Mouse (Mus musculus) macrophage (primary cell): ENCODE measurements around the gene G3bp1. TPM values are rescaled to one million over a fixed set of nuclear protein-coding genes. Genes with fewer than 3 reads are reported as not detected.

Source experiments
- H3K27ac ChIP-seq: fragments of 350-480 bp; formaldehyde crosslinking; 2 replicates; pipeline ENCODE4 v1.9.0; 2021
- H3K36me3 ChIP-seq: fragments of 350-480 bp; formaldehyde crosslinking; 2 replicates; pipeline ENCODE4 v1.9.0; 2021; ENCODE audit errors: inconsistent target
- H3K4me3 ChIP-seq: fragments of 350-480 bp; formaldehyde crosslinking; 2 replicates; pipeline ENCODE4 v1.9.0; 2021; ENCODE audit errors: inconsistent target
- H3K79me2 ChIP-seq: fragments of 350-480 bp; formaldehyde crosslinking; 2 replicates; pipeline ENCODE4 v1.9.0; 2021; ENCODE audit errors: inconsistent target
- WGBS: methylation state at CpG from one replicate; pipeline ENCODE4 v1.1.7; 2026; ENCODE audit warnings: inconsistent platforms; ENCODE audit not compliant: missing documents; 5-methylcytosine and 5-hydroxymethylcytosine counted together
- polyA plus RNA-seq: library from polyadenylated mRNA; stranded (reverse); fragments of 250-400 nt; gene quantifications from 3 replicates; pipeline ENCODE4 v1.2.4, GENCODE M21; 2018; ENCODE audit warnings: inconsistent platforms
- total RNA-seq, 78 experiments: library from RNA; depleted of rRNA; stranded (reverse); fragments of 250-400 nt; gene quantifications; 1 replicate in 9 of 78; 2 replicates in 24 of 78; 3 replicates in 43 of 78; 4 replicates in 2 of 78; pipeline ENCODE4 v1.2.4; 2018; ENCODE audit warnings: inconsistent platforms in 56 of 78

Gene G3bp1
- total RNA-seq (2018; cell fraction: chromatin; rRNA removed) = 100 to 1,000 TPM in 2 of 26 experiments, 10 to 100 TPM in 24; 31.8 to 133 (median 56.7) TPM
- 10 to 100 TPM; 29.4 to 56.8 (median 36.2) TPM for total RNA-seq (2018; cell fraction: cytosol; rRNA removed)
- total RNA-seq (2018; cell fraction: nucleus; rRNA removed) = 10 to 100 TPM; 39.4 to 90.9 (median 47.2) TPM
- polyA plus RNA-seq = 20.9 to 52.8 TPM (median 25.9 TPM) in 3 replicates

GRCm38 (mm10) chr11:55469048-55469843 is at the start of gene G3bp1:
Gene G3bp1 (plus strand): TSS chr11:55469685.
- under 1% methylated on average over 45 of the region's 57 CpGs for WGBS
- Histone ChIP-seq H3K36me3 (no peaks in the 10 kb centered on the region), H3K79me2 (peaks cover 44% of the 10 kb centered on the region), H3K27ac (peak within 1 kb of the TSS; percentile 99), H3K4me3 (peak within 1 kb of the TSS; percentile 97)

- Histone ChIP-seq H3K27ac (no peak within 1 kb of the TSS), H3K4me3 (no peak within 1 kb of the TSS), H3K36me3 (no peaks in the 10 kb centered on the region), H3K79me2 (no peaks in the 10 kb centered on the region)
- WGBS = 75% methylated on average over 1 of the region's 1 CpGs
These were observed 46.5 kb upstream of the G3bp1 start, which contains the start of gene Sparc for GRCm38 (mm10) chr11:55422978-55423377. Gene Sparc (minus strand): TSS chr11:55423183.

GRCm38 (mm10) chr11:55423756-55424155 is 45.7 kb upstream of the G3bp1 start:
- Histone ChIP-seq H3K79me2 (no peaks in the 10 kb centered on the region), H3K4me3 (no peak overlapping the region), H3K27ac (no peak overlapping the region), H3K36me3 (no peaks in the 10 kb centered on the region)
- WGBS = 65% methylated on average over 4 of the region's 4 CpGs

- H3K79me2 ChIP-seq = no peaks in the 10 kb centered on the region
- H3K36me3 ChIP-seq = no peaks in the 10 kb centered on the region
- no peak overlapping the region for H3K4me3 ChIP-seq
- no peak overlapping the region for H3K27ac ChIP-seq
- 81% methylated on average over 8 of the region's 8 CpGs for WGBS
These were observed 44.6 kb upstream of the G3bp1 start for GRCm38 (mm10) chr11:55424746-55425360.

DNA sequence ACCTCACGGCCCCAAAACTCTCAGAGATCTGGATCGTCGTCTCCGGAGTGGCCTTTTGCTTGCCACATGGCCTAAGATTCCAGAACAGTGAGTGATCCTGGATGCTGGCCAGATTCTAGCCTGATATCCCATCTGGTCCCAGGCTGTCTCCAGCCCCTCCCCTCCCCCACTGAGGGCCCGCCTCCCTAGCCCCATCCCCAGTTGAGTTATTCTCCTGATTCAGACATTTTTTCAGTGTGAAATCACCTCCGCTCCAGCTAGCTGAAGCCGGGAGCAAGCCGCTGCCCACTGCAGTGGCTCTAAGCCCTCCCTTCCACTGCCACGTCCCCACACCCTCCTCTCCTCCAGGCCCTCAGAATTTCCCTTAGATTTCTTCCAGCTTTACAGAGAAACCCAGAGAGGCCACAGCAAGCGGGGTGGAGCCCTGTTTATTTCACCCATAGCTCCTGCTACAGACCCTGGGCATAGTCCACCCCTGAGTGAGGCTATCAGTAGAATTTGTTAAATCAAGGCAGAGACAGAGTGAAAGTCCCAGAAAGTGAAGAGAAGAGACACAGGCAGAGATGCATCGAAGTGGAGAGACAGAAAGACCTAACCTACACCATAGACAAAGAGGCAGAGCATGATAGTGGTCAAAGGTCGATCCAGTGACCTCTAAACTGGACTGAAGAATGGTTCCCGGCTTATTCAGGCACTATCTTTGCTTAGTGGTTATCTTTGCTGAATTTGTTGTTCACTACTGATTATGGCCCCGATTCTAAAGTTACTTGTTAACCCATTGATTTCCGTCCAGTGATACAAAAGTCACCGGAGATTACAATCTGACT is 41.1 kb upstream of the G3bp1 start:
- H3K27ac ChIP-seq = no peak overlapping the region
- 80% methylated on average over 15 of the region's 16 CpGs for WGBS
- no peaks in the 10 kb centered on the region for H3K79me2 ChIP-seq
- no peak overlapping the region for H3K4me3 ChIP-seq
- H3K36me3 ChIP-seq = no peaks in the 10 kb centered on the region

GRCm38 (mm10) chr11:55429973-55430372 is 39.5 kb upstream of the G3bp1 start:
- 96% methylated on average over 2 of the region's 2 CpGs for WGBS
- H3K27ac ChIP-seq = no peak overlapping the region

GRCm38 (mm10) chr11:55432981-55433380 is 36.5 kb upstream of the G3bp1 start:
- H3K36me3 ChIP-seq = no peaks in the 10 kb centered on the region
- no peaks in the 10 kb centered on the region for H3K79me2 ChIP-seq
- peak overlapping the region; percentile 31; the same call in 1 of the 2 replicates for H3K27ac ChIP-seq
- 13% methylated on average over 3 of the region's 3 CpGs for WGBS
- no peak overlapping the region for H3K4me3 ChIP-seq

More at GRCm38 (mm10) chr11:55429973-55430372, 39.5 kb upstream of the G3bp1 start:
- H3K4me3 ChIP-seq = no peak overlapping the region
- no peaks in the 10 kb centered on the region for H3K36me3 ChIP-seq
- H3K79me2 ChIP-seq = no peaks in the 10 kb centered on the region

- H3K27ac ChIP-seq = no peak overlapping the region
- H3K79me2 ChIP-seq = no peaks in the 10 kb centered on the region
- WGBS = 92% methylated on average over 6 of the region's 6 CpGs
- no peaks in the 10 kb centered on the region for H3K36me3 ChIP-seq
- no peak overlapping the region for H3K4me3 ChIP-seq
These were observed 33.4 kb upstream of the G3bp1 start for GRCm38 (mm10) chr11:55436089-55436488.

DNA sequence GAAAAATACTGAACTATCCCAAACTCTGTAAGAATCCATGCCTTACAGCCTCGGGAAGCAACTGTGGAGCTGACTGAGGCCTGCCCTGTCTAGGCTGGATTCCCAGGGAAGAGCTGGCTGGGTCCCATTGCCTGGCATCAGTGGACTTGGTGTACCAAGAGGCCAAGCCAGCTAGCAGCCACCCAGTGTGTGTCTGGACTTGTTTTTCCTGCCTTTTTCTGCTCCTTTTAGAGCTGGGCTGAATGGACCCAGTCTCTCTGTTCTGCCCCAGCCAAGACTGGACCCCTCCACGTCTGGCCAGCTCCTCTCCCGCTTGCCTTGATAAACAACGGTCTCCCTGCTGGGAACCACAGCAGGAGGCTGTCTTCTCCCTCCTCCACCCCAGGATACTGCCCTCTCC is 31.5 kb upstream of the G3bp1 start:
- 85% methylated on average over 4 of the region's 4 CpGs for WGBS
- no peaks in the 10 kb centered on the region; the same call in 1 of the 2 replicates for H3K36me3 ChIP-seq
- no peak overlapping the region for H3K4me3 ChIP-seq
- no peak overlapping the region for H3K27ac ChIP-seq
- no peaks in the 10 kb centered on the region for H3K79me2 ChIP-seq

DNA sequence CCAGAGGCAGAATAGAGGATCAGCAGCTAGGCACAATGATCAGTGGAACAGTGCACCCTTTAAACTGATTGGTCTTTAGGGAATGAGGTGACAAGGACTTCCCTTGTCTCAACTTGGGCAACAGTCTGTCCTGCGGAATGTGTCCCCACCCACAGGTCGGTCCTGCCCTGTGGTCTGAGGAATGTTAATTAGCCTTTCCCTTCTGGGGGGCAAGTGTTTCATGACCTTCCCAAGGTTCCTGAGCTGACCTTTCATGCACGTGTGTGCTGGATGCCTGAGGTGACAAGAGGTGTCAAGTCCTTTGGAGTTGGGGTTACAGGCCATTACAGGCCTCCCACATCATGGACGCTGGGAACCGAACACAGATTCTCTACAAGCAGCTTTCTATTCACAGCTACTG is 29.8 kb upstream of the G3bp1 start:
- H3K79me2 ChIP-seq = no peaks in the 10 kb centered on the region
- no peak overlapping the region for H3K27ac ChIP-seq
- H3K36me3 ChIP-seq = peaks cover 15% of the 10 kb centered on the region; the same call in 1 of the 2 replicates
- WGBS = 86% methylated on average over 5 of the region's 5 CpGs
- H3K4me3 ChIP-seq = no peak overlapping the region

DNA sequence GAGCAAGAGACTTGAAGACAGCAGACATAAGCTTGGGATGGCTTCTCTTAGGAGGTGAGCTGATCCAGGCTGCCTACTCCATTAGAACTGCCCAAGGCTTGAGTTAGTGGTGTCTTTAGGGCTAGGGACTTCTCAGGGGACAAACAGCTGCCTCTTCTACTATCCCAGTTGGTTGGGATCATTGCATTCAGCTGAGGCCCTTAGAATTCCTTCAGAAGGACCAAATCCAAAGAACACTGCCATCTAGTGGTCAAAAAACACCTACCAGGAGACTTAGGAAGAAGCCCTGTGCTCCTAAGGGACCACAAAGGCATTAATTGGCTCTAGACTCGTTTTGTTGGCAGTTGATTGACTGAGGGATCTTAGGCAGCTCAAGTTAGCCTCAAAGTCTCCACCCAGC is 24.7 kb upstream of the G3bp1 start:
- H3K36me3 ChIP-seq = peaks cover 37% of the 10 kb centered on the region
- WGBS = 18% methylated on average over 1 of the region's 1 CpGs

GRCm38 (mm10) chr11:55446579-55446978 is 22.9 kb upstream of the G3bp1 start:
- peaks cover 51% of the 10 kb centered on the region for H3K36me3 ChIP-seq
- peaks cover 13% of the 10 kb centered on the region; the same call in 1 of the 2 replicates for H3K79me2 ChIP-seq
- H3K27ac ChIP-seq = no peak overlapping the region
- WGBS = 14% methylated on average over 3 of the region's 4 CpGs
- no peak overlapping the region for H3K4me3 ChIP-seq

More for the DNA sequence above, 24.7 kb upstream of the G3bp1 start:
- Histone ChIP-seq H3K27ac (no peak overlapping the region), H3K4me3 (no peak overlapping the region), H3K79me2 (no peaks in the 10 kb centered on the region)

DNA sequence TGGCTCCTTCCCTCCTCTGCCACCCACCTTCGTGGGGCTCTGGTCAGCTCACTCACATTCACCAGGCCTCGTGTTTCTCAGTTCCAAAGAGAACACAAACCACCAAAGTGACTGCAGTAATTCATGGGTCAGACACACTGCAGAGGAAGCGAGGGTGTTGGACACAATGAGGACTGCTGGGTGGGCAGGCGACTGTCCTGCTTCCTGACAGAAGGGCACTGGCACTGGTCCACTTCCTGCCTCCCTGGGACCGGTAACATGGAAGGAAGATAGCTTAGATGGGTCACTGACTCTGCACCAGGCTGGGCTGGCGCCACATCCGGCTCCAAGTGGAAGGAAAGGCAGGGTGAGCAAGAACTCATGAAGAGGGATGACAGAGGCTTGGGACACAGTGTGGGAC is 20.0 kb upstream of the G3bp1 start:
- Histone ChIP-seq H3K4me3 (no peak overlapping the region), H3K36me3 (peaks cover 38% of the 10 kb centered on the region), H3K79me2 (peaks cover 34% of the 10 kb centered on the region), H3K27ac (no peak overlapping the region)
- WGBS = 60% methylated on average over 7 of the region's 7 CpGs

GRCm38 (mm10) chr11:55450311-55450710 is 19.2 kb upstream of the G3bp1 start:
- peaks cover 34% of the 10 kb centered on the region for H3K36me3 ChIP-seq
- 68% methylated on average over 4 of the region's 4 CpGs for whole genome bisulfite sequencing

More at GRCm38 (mm10) chr11:55450311-55450710, 19.2 kb upstream of the G3bp1 start:
- Histone ChIP-seq H3K27ac (no peak overlapping the region), H3K79me2 (peaks cover 42% of the 10 kb centered on the region), H3K4me3 (no peak overlapping the region)
